Mouse (Mus musculus) left cerebral cortex, adult 9 months (tissue): ENCODE data around the gene Rasl11a.

ENCODE experiments used
- DNase-seq, 2 experiments: peaks; one replicate each; pipeline ENCODE4 v3.0.0; 2022; ENCODE audit warnings: low spot score in 2 of 2

Gene Rasl11a

GRCm38 (mm10) chr5:146844945-146845365 is at the start of gene Rasl11a:
Rasl11a (plus strand) TSS chr5:146845071.
- peak in 1 of 2 experiments; percentile 76 for DNase-seq

DNA sequence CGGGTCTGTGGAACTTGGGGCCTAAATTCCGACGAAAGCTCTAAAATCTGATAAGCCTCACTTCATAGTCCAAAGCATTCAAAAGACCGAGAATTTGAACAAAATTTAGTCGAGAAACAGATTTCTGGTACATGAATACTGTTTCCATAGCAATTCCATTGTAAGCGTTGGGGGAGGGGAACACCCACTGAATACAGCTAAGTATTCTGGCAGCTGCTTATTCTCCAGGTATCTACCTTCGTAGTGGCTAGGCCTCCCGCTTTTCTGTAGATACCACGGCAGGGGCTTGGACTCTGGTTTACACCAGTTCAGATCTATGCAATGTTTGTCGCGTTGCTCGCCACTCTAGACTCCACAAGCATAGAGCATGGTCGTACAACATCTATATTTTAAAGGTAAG is 49.1 kb upstream of the Rasl11a start:
- DNase-seq = peak in 1 of 2 experiments; percentile 50

DNA sequence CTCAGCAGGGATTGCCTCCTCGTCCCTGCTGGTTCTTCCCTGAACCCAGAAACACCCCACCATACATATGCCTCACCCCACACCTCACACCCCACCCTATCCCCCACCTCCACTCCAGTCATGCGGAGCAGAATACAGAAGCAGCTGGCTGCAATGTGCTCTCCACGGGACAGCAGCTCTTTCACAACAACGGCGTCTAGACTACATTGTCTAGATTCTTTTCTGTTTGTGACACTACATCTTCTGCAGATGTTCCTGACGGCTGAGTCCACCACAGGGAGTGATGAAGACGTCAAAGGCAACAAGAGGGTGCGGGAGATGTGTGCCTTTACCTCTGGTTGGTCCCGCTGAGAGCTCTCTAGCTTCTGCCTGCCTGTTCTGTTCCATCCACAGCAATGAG is 46.8 kb upstream of the Rasl11a start:
- no peak for DNase-seq

DNA sequence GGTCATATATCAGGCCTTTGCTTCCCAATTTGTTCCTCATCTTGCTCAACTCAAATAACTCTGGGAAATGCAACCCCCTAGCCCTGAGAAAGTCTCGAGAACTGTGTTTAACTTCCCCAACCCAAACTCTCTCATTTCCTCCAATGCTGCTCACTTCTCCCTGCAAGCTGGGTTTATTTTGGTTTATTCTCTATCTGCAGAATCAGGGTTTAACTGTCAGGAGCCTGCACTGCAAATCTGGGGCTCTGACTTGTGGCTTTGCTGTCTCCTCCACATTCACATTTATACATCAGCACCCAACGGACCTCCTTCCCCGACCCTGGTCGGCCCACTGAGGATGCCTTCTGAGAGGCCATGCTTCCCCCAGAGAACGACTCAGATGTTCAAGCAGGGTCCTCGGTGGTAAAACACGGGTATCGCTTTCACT is 38.9 kb upstream of the Rasl11a start:
- DNase-seq = no peak

DNA sequence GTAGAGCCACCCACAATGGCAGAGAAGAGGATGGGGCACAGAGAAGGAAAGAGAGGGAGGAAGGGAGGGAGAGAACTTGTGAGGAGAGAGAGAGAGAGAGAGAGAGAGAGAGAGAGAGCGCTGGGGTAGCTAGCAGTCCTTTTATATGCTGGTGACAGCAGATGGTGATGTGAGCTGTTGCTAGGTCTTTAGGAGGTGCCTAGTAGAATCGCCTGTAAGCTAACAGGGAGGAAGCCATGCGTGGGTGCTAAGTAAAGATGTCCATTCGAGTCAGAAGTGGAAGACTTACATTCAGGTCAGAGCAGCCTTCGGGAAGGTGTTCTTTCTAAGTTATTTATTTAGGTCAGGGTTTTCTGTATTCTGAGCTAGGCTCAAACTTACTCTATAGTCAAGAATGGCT is 34.9 kb upstream of the Rasl11a start:
- DNase-seq = peak in 1 of 2 experiments; percentile 30

- no peak for DNase-seq
These were observed 32.0 kb upstream of the Rasl11a start for GRCm38 (mm10) chr5:146812866-146813265.

- DNase-seq = no peak
These were observed 31.4 kb upstream of the Rasl11a start for GRCm38 (mm10) chr5:146813421-146813820.

- DNase-seq = no peak
These were observed 29.5 kb upstream of the Rasl11a start for GRCm38 (mm10) chr5:146815394-146815793.

DNA sequence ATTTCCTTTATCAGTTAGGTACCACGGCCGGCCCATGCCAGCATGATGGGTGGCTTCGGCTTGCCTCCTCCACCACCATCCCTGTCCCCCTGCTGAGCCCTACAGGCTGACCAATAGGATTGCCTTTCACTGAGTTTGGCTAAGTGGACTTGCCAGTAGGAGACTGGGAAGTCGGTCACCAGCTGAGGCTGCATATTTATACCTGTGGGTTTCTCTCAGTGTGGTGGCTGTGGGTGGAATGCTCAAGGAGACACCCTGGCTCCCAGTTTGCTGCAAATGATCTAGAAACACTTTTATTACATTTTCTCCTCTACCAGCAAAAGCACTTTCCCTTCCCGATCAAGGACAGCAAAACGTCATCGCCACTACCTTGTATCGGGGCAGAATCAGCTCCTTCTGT is 27.3 kb upstream of the Rasl11a start:
- no peak for DNase-seq

DNA sequence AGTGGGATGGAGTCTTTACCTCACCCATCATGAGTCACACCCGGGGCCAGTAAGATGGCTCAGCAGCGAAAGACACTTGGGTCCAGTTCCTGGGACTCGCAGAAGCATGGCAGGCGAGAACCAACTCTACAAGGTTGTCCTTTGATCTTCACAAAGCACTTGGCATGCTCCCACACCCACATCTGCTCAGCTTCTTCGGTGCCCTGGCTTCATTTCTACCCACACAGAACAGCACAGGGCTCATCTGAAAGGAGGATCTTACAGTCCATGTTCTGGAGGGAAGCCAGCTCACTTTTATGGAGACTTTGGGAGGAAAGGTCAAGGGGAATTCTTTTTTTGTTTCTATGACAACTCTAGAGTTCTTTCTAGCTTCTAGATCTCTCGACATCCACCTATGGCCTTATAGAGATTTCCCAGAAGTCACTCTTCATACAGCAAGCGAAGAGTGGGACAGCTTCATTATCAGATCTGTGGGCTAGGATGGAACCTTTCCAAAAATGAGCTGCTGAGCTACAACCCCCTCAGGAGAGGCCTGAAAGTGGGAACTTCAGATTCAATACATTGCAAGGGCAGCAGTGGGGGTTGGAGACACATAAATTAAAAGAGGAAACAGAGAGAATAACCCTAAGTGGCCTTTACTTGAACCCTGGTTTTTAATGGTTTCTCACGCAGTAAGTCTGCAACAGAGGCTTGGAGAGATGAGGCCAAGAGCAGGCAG is 25.8 kb upstream of the Rasl11a start:
- DNase-seq = no peak

- no peak for DNase-seq
These were observed 21.9 kb upstream of the Rasl11a start for GRCm38 (mm10) chr5:146823005-146823404.

DNA sequence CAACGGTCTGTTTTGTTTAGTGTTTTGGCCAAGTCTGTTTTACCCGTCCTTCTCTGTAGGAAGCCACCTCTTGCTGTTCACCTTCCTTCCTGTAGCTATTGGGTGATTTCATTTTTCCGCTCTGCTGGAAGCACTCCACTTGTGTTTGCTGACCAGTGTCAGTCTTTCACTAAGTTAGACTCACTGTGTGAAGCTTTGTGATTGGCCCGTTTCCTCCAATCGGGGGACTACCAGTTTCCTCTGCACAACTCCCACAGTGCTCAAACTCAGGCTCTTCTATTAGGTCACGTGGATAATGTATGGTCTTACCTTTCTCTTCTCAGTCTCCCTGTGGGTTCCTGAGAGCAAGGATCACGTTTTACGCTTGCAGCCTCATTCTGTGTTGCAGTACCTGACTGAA is 15.3 kb upstream of the Rasl11a start:
- no peak for DNase-seq

- DNase-seq = no peak
These were observed 12.5 kb upstream of the Rasl11a start for GRCm38 (mm10) chr5:146832435-146832768.

GRCm38 (mm10) chr5:146832769-146833448 is 12.0 kb upstream of the Rasl11a start, which contains the start of gene Rpl21:
Rpl21 (plus strand) TSS chr5:146832890.
- DNase-seq = peak; percentile 88 to 95

GRCm38 (mm10) chr5:146833673-146834201 is 11.1 kb upstream of the Rasl11a start:
- no peak for DNase-seq

DNA sequence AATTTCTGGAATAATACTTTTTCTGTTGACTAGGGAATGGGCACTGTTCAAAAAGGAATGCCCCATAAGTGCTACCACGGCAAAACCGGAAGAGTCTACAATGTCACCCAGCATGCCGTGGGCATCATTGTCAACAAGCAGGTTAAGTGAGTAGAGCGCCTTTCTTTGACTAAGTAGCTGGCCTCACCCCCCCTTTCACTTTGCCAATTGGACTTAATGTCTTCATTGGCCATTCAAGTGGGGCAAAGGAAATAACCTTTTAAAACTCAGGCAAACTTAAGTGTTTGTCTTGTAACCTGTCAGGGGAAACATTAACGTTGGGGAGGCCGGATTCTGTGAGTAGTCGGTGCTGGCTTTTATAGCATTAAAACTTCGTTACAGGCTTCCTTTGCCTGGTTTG is 9.9 kb upstream of the Rasl11a start:
- DNase-seq = no peak

- no peak for DNase-seq
These were observed 6.7 kb upstream of the Rasl11a start for GRCm38 (mm10) chr5:146837967-146838720.

GRCm38 (mm10) chr5:146838836-146839648 is 5.8 kb upstream of the Rasl11a start:
- DNase-seq = no peak

DNA sequence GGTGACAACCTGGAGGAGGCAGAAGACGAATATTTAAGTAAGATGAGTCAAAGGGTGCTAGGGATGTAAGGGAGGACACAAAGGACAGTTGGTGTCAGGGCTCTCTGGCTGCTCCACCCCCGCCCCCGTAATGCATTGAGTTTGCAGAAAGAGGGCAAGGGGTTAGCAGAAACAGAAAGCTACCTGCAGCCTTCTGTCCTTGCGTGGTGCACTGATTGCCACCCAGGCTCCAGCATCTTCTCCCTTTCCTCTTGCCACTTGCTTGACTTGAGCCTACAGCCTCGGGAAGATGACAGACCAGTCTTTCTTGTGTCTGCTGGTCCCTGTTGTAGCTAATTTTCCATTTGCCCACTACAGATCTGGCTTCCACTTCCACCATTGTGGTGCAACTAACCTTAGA is 5.1 kb upstream of the Rasl11a start:
- DNase-seq = no peak

DNA sequence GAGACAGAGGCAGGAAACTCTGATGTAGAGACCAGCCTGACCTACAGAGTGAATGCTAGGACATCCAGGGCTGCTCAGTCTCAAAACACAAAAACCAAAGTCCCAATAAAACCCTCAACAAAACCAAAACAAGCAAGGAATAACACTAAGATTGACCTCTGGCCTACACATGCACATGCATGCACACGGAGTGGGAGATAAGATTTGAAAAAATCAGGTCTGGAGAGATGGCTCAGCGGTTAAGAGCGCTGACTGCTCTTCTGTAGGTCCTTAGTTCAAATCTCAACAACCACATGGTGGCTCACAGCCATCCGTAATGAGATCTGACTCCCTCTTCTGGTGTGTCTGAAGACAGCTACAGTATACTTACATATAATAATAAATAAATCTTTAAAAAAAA is 4.4 kb upstream of the Rasl11a start:
- no peak for DNase-seq

- DNase-seq = no peak
These were observed 3.6 kb upstream of the Rasl11a start for GRCm38 (mm10) chr5:146841301-146841700.

- DNase-seq = no peak
These were observed 2.9 kb upstream of the Rasl11a start for GRCm38 (mm10) chr5:146841996-146842395.
